Mouse (Mus musculus) liver, embryonic 18 days (tissue): ENCODE data around the gene Bckdhb. TPM values are rescaled to one million over a fixed set of nuclear protein-coding genes. Genes with fewer than 3 reads are reported as not detected.

ENCODE experiments used
- polyA plus RNA-seq: library from polyadenylated mRNA; depleted of rRNA; stranded (reverse); fragments of >200 nt; gene quantifications from 2 replicates; pipeline ENCODE4 v1.2.3, GENCODE M21; 2012; rRNA removed

The Bckdhb gene
- polyA plus RNA-seq = 45.2 and 45.5 TPM in 2 replicates

GRCm38 (mm10) chr9:83924878-83925687 lies at the start of gene Bckdhb:
Gene Bckdhb (plus strand): TSS chr9:83925145.

Other genes with a start within 250 kb of the Bckdhb start
- gene Elovl4, start 118.9 kb upstream of the Bckdhb start, polyA plus RNA-seq = 0.02 TPM in 2 replicates
- 4.2 and 4.3 TPM in 2 replicates for gene Ttk, start 90.5 kb upstream of the Bckdhb start, polyA plus RNA-seq